Comparison of ENCODE assay signal across 7 mouse cellular contexts in genomic region chr11:120624680-120625111, GRCm38 (mm10). TPM values are rescaled to one million over a fixed set of nuclear protein-coding genes. Genes with fewer than 3 reads are reported as not detected.
A peak's percentile ranks its signal among the peaks of the same experiment; 100 is the strongest.
DNase-seq lines count a peak whose midpoint lies in the region; ATAC-seq lines count a peak whose summit lies in the region.

No protein-coding gene starts in this region.

- peak; percentile 79 for DNase-seq in adrenal gland, adult 8-10 months
- DNase-seq in embryo, embryonic 11 days = peak; percentile 93
- DNase-seq in gastrocnemius, postnatal 25 days = peak; percentile 82
- DNase-seq in left cerebral cortex, postnatal 36 days (ENCODE audit: low spot score in 2 of 2) = peak; percentile 86 to 89
- DNase-seq in midbrain, embryonic 10.5 days (ENCODE audit: low spot score) = peak; percentile 87
- peak; percentile 73 for DNase-seq in spleen, adult 12 weeks (ENCODE audit: low spot score)

- peaks cover 22% of the 10 kb centered on the region for H3K36me3 ChIP-seq in intestine, embryonic 15.5 days
- H3K36me3 ChIP-seq in midbrain, embryonic 10.5 days = peaks cover 69% of the 10 kb centered on the region

- peak overlapping the region; percentile 78 for H3K9ac ChIP-seq in intestine, embryonic 15.5 days

- intact Hi-C loops in left cerebral cortex, postnatal 36 days (cut with DNase I) = loop anchor here (2.0 kb wide), 1 partner anchor 88 kb away; the partner anchor contains the start of genes Cenpx and Lrrc45

- no peaks in the 10 kb centered on the region for H3K27me3 ChIP-seq in intestine, embryonic 15.5 days (replicated peaks)
- H3K27me3 ChIP-seq in midbrain, embryonic 10.5 days (ENCODE audit: low read depth, poor library complexity, severe bottlenecking) = no peaks in the 10 kb centered on the region

- under 1% methylated on average over 53 of the region's 53 CpGs for WGBS in intestine, embryonic 15.5 days
- under 1% methylated on average over 52 of the region's 53 CpGs for WGBS in midbrain, embryonic 10.5 days

- H3K4me3 ChIP-seq in intestine, embryonic 15.5 days (replicated peaks) = peak overlapping the region; percentile 93
- H3K4me3 ChIP-seq in midbrain, embryonic 10.5 days = peak overlapping the region; percentile 97

- peak overlapping the region; percentile 85 for H3K27ac ChIP-seq in intestine, embryonic 15.5 days
- H3K27ac ChIP-seq in midbrain, embryonic 10.5 days (replicated peaks) = peak overlapping the region; percentile 85

- H3K4me1 ChIP-seq in intestine, embryonic 15.5 days (replicated peaks) = peaks cover 25% of the 10 kb centered on the region
- H3K4me1 ChIP-seq in midbrain, embryonic 10.5 days = peaks cover 35% of the 10 kb centered on the region

- ATAC-seq in intestine, embryonic 15.5 days = peak; percentile 85

- peak overlapping the region; percentile 93 for H3K4me2 ChIP-seq in intestine, embryonic 15.5 days (replicated peaks)

- H3K9me3 ChIP-seq in intestine, embryonic 15.5 days = no peaks in the 10 kb centered on the region
- H3K9me3 ChIP-seq in midbrain, embryonic 10.5 days (replicated peaks) = no peaks in the 10 kb centered on the region

RNA-seq across cellular contexts. Expression of gene Sirt7, which starts 0.3 kb away (rescaled TPM):
- 10 to 100 TPM; 61.1 to 97.1 (median 75.7) TPM for total RNA-seq in adrenal gland, adult 8-10 months (2022)
- total RNA-seq in gastrocnemius, postnatal 25 days (2021) = 1 to 10 TPM; 4.3 to 7.2 TPM
- 40.1 and 42.2 TPM in 2 replicates for polyA plus RNA-seq in intestine, embryonic 15.5 days (2015; fragmentation: Nextera tagmentation; extraction: Ambion mirVana)
- 10 to 100 TPM; 37.8 to 43.3 TPM for total RNA-seq in left cerebral cortex, postnatal 36 days (2021)
- 34.2 and 37.4 TPM in 2 replicates for polyA plus RNA-seq in midbrain, embryonic 10.5 days (2016; fragmentation: Nextera tagmentation; extraction: Ambion mirVana)

RNA-seq across cellular contexts. Expression of gene Pcyt2, which starts 7.0 kb away (rescaled TPM):
- total RNA-seq in adrenal gland, adult 8-10 months (2022) = 100 to 1,000 TPM; 201 to 310 (median 259) TPM
- 10 to 100 TPM; 30.7 to 34.7 TPM for total RNA-seq in gastrocnemius, postnatal 25 days (2021)
- polyA plus RNA-seq in intestine, embryonic 15.5 days (2015; fragmentation: Nextera tagmentation; extraction: Ambion mirVana) = 250 and 306 TPM in 2 replicates
- total RNA-seq in left cerebral cortex, postnatal 36 days (2021) = 100 to 1,000 TPM; 115 to 135 TPM
- 140 and 151 TPM in 2 replicates for polyA plus RNA-seq in midbrain, embryonic 10.5 days (2016; fragmentation: Nextera tagmentation; extraction: Ambion mirVana)

RNA-seq across cellular contexts. Expression of gene Mafg, which starts 8.7 kb away (rescaled TPM):
- total RNA-seq in adrenal gland, adult 8-10 months (2022) = 10 to 100 TPM; 53.2 to 74.4 (median 69.7) TPM
- total RNA-seq in gastrocnemius, postnatal 25 days (2021) = 10 to 100 TPM; 41.8 to 47.1 TPM
- 26.9 and 28.5 TPM in 2 replicates for polyA plus RNA-seq in intestine, embryonic 15.5 days (2015; fragmentation: Nextera tagmentation; extraction: Ambion mirVana)
- 100 to 1,000 TPM in 1 of 2 experiments, 10 to 100 TPM in 1; 76.5 to 103 TPM for total RNA-seq in left cerebral cortex, postnatal 36 days (2021)
- 19.8 and 23.0 TPM in 2 replicates for polyA plus RNA-seq in midbrain, embryonic 10.5 days (2016; fragmentation: Nextera tagmentation; extraction: Ambion mirVana)

RNA-seq across cellular contexts. Expression of gene Npb, which starts 16.4 kb away (rescaled TPM):
- 1 to 10 TPM in 2 of 4 experiments, not detected in 2; 1.3 to 2.1 TPM for total RNA-seq in adrenal gland, adult 8-10 months (2022)
- total RNA-seq in gastrocnemius, postnatal 25 days (2021) = not detected
- 2.7 and 3.6 TPM in 2 replicates for polyA plus RNA-seq in intestine, embryonic 15.5 days (2015; fragmentation: Nextera tagmentation; extraction: Ambion mirVana)
- total RNA-seq in left cerebral cortex, postnatal 36 days (2021) = 1 to 10 TPM in 1 of 2 experiments, not detected in 1; 1.2 TPM
- 0.65 and 0.66 TPM in 2 replicates for polyA plus RNA-seq in midbrain, embryonic 10.5 days (2016; fragmentation: Nextera tagmentation; extraction: Ambion mirVana)

RNA-seq across cellular contexts. Expression of gene Pycr1, which starts 18.9 kb away (rescaled TPM):
- total RNA-seq in adrenal gland, adult 8-10 months (2022) = 1 to 10 TPM in 3 of 4 experiments, under 1 TPM in 1; 0.73 to 2.0 (median 1.3) TPM
- total RNA-seq in gastrocnemius, postnatal 25 days (2021) = 1 to 10 TPM; 6.7 to 6.8 TPM
- polyA plus RNA-seq in intestine, embryonic 15.5 days (2015; fragmentation: Nextera tagmentation; extraction: Ambion mirVana) = 26.4 TPM in 2 replicates
- 1 to 10 TPM; 2.9 to 3.9 TPM for total RNA-seq in left cerebral cortex, postnatal 36 days (2021)
- 37.6 and 43.4 TPM in 2 replicates for polyA plus RNA-seq in midbrain, embryonic 10.5 days (2016; fragmentation: Nextera tagmentation; extraction: Ambion mirVana)

Comparison
In these comparisons a context has a peak if more than half of its experiments do, and no peak if none do; other contexts are left out.
1. Peak in every context shown above with its lines: DNase-seq, ATAC-seq, H3K4me3 ChIP-seq and H3K27ac ChIP-seq.
2. RNA of gene Sirt7, which starts 0.3 kb away (total RNA-seq): 61.1 to 97.1 TPM in adrenal gland, adult 8-10 months and 37.8 to 43.3 TPM in left cerebral cortex, postnatal 36 days; 4.3 to 7.2 TPM in gastrocnemius, postnatal 25 days; every median in the first group is over 4 times any median in the second.